Mouse (Mus musculus) skeletal muscle tissue, postnatal 0 days (tissue): ENCODE results near the gene Zfp157. TPM values are rescaled to one million over a fixed set of nuclear protein-coding genes. Genes with fewer than 3 reads are reported as not detected.

Source experiments
- polyA plus RNA-seq: library from polyadenylated mRNA; unstranded; fragments of >200 nt; fragmentation: Nextera tagmentation; extraction: Ambion mirVana; gene quantifications from 2 replicates; pipeline ENCODE4 v1.2.1, GENCODE M21; 2015

Zfp157 gene
- polyA plus RNA-seq: 9.8 and 11.8 TPM in 2 replicates

DNA sequence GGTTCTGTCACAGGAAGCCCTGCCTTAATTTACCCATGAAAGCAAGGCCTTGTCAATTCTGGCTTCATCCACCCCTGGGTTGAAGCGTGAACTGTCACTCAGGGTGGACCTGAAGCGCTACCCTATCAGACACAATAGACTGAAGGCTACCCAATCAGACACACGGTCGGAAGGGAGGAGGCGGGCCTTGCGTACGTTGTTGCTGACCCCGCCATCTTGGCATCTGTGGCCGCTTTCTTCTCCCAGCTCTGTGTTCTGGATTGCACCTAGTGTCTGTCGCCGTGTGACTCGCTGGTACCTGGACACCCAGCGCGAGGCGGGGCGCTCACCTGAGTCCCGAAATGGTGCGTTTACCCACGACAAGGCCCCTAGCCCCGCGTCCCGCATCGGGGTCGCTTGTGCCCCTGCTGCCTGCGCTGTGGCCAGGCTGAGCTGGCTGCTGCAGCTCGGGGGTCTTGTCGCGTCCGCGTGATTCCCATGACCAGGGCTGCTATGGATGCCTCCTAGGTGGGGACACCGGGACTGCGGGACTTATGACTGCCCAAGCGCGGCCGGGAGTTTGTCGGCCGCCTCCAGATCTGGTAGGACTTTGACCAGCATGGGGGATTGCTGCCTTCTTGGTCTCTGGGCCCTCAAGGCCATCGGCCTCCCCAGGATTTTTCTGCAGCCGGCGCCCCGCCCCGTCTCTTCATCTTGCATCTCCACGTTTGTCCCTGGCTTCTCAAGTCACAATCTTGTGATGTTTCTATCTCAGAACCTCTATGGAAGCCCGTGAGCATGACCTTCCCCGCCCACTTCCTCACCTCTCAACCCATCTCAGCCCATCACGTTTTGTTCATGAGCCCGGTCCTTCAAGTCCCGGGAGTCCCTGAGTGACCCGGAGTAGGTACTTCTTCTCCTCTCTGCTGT, at the start of gene Zfp157:
TSS of gene Zfp157 (plus strand) at position 183 of the 909 bp plus-strand sequence.

Other genes starting within 250 kb of the Zfp157 start
- 7.0 and 7.1 TPM in 2 replicates for gene Mblac1, start 247.2 kb upstream of the Zfp157 start, polyA plus RNA-seq
- gene Nxpe5, start 215.6 kb upstream of the Zfp157 start, polyA plus RNA-seq: 0.97 and 1.1 TPM in 2 replicates
- 71.2 and 72.6 TPM in 2 replicates for gene Lamtor4, start 186.0 kb upstream of the Zfp157 start, polyA plus RNA-seq
- 1.3 and 2.8 TPM in 2 replicates for gene BC037034, start 177.4 kb upstream of the Zfp157 start, polyA plus RNA-seq
- gene Gal3st4, start 168.6 kb upstream of the Zfp157 start, polyA plus RNA-seq: 0.68 and 1.4 TPM in 2 replicates
- gene Gm43720, start 161.5 kb upstream of the Zfp157 start, polyA plus RNA-seq: 0.09 and 0.15 TPM in 2 replicates
- 1.5 and 2.3 TPM in 2 replicates for gene Gpc2, start 161.5 kb upstream of the Zfp157 start, polyA plus RNA-seq
- gene Stag3, start 161.2 kb upstream of the Zfp157 start, polyA plus RNA-seq: 0.91 and 1.3 TPM in 2 replicates
- not detected in 2 replicates for gene Pvrig, start 99.5 kb upstream of the Zfp157 start, polyA plus RNA-seq
- gene 1700123K08Rik, start 123.2 kb downstream of the Zfp157 start, polyA plus RNA-seq: not detected in 2 replicates
- gene Zfp68, start 178.3 kb downstream of the Zfp157 start, polyA plus RNA-seq: 34.5 and 35.3 TPM in 2 replicates
- 4.0 and 4.7 TPM in 2 replicates for gene A430033K04Rik, start 181.4 kb downstream of the Zfp157 start, polyA plus RNA-seq